Mouse (Mus musculus): ENCODE data around the gene Rabac1.

DNA sequence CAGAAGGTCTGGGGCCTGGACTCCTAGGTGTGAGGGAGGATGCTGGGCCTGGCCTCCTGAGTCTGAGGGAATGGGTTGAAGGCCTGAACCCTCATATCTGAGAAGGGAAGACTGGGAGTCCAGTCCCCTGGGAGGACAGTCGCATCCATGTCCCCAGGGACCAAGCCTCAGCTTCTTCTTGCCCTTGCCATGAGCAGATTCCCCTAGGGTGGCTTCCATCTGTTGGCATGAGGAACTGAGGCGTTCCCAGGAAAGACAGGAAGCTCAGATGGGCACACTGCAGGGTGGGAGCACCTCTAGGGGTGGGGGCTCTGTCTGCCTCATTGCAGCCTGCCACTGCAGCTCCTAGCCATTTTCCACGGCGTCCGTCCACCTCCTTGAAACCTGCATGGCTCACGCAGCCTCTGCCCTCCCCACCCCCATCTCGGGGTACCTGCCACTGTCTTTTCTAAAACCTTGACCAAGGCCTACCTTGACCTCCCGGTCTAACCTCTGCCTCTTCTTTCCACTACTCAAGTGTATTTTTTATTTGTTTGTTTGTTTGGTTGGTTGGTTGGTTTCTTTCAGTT, 31.4 kb upstream of the Rabac1 start:
- no peak for TF ChIP-seq CTCF (IDR thresholded peaks at IDR 0.05; ENCODE audit: low read depth, low read length)
- no peak for TF ChIP-seq GATA2 (IDR thresholded peaks at IDR 0.05; ENCODE audit: borderline replicate concordance, low read depth, low read length)
- no peak for TF ChIP-seq GATA1 (IDR thresholded peaks at IDR 0.05; ENCODE audit: borderline replicate concordance, low read length)
- TF ChIP-seq POLR2AphosphoS5 (IDR thresholded peaks at IDR 0.05; ENCODE audit: insufficient replicate concordance, low read depth, low read length): no peak
- no peak for TF ChIP-seq TAL1 (conservative IDR thresholded peaks at IDR 0.05; ENCODE audit: low read depth, low read length)
